Mouse (Mus musculus): Measurements from ENCODE around the gene Man1a. TPM values are rescaled to one million over a fixed set of nuclear protein-coding genes. Genes with fewer than 3 reads are reported as not detected.
A peak's percentile ranks its signal among the peaks of the same experiment; 100 is the strongest.

The Man1a gene
- polyA plus RNA-seq, 1 experiment from 2014 or later = 10.3 TPM

GRCm38 (mm10) chr10:54034779-54035178, 41.6 kb downstream of the Man1a start:
- no peaks in the 10 kb centered on the region for H3K36me3 ChIP-seq (ENCODE audit: insufficient read depth, low read length)
- no peak overlapping the region for H3K4me3 ChIP-seq (replicated peaks; ENCODE audit: low read depth, low read length)
- no peaks in the 10 kb centered on the region for H3K27me3 ChIP-seq (ENCODE audit: insufficient read depth, low read length)
- ATAC-seq (replicated peaks; ENCODE audit: low FRiP score, low read depth) (no peak), DNase-seq (ENCODE audit: low spot score) (no peak)
- H3K27ac ChIP-seq = no peak overlapping the region
- 77% methylated on average over 2 of the region's 2 CpGs for WGBS
- TF ChIP-seq CTCF (IDR thresholded peaks at IDR 0.05; ENCODE audit: low read depth) = no peak
- no peaks in the 10 kb centered on the region for H3K4me1 ChIP-seq (replicated peaks; ENCODE audit: insufficient read depth, low read length)
- no peak overlapping the region for H3K4me2 ChIP-seq (ENCODE audit: low read length)
- no peak overlapping the region for H3K9ac ChIP-seq (ENCODE audit: low read depth, low read length)
- no peaks in the 10 kb centered on the region for H3K9me3 ChIP-seq (replicated peaks; ENCODE audit: low read length)

- no peak overlapping the region for H3K27ac ChIP-seq
- DNase-seq (ENCODE audit: low spot score) = peak; percentile 8
- no peaks in the 10 kb centered on the region for H3K27me3 ChIP-seq (ENCODE audit: insufficient read depth, low read length)
- no peak for ATAC-seq (replicated peaks; ENCODE audit: low FRiP score, low read depth)
- H3K9ac ChIP-seq (ENCODE audit: low read depth, low read length) = no peak overlapping the region
- no peak overlapping the region for H3K4me2 ChIP-seq (ENCODE audit: low read length)
- WGBS = 87% methylated on average over 9 of the region's 9 CpGs
- TF ChIP-seq CTCF (IDR thresholded peaks at IDR 0.05; ENCODE audit: low read depth) = no peak
- no peaks in the 10 kb centered on the region for H3K4me1 ChIP-seq (replicated peaks; ENCODE audit: insufficient read depth, low read length)
- H3K9me3 ChIP-seq (replicated peaks; ENCODE audit: low read length) = no peaks in the 10 kb centered on the region
- no peak overlapping the region for H3K4me3 ChIP-seq (replicated peaks; ENCODE audit: low read depth, low read length)
- no peaks in the 10 kb centered on the region for H3K36me3 ChIP-seq (ENCODE audit: insufficient read depth, low read length)
These were observed 43.9 kb downstream of the Man1a start for GRCm38 (mm10) chr10:54032316-54033092.

- Histone ChIP-seq H3K27me3 (ENCODE audit: insufficient read depth, low read length) (no peaks in the 10 kb centered on the region), H3K9me3 (replicated peaks; ENCODE audit: low read length) (no peaks in the 10 kb centered on the region), H3K4me1 (replicated peaks; ENCODE audit: insufficient read depth, low read length) (no peaks in the 10 kb centered on the region), H3K4me3 (replicated peaks; ENCODE audit: low read depth, low read length) (no peak overlapping the region), H3K36me3 (ENCODE audit: insufficient read depth, low read length) (no peaks in the 10 kb centered on the region), H3K9ac (ENCODE audit: low read depth, low read length) (no peak overlapping the region), H3K27ac (no peak overlapping the region), H3K4me2 (ENCODE audit: low read length) (no peak overlapping the region)
- no peak for DNase-seq (ENCODE audit: low spot score)
- no peak for TF ChIP-seq CTCF (IDR thresholded peaks at IDR 0.05; ENCODE audit: low read depth)
- ATAC-seq (replicated peaks; ENCODE audit: low FRiP score, low read depth) = no peak
- 94% methylated on average over 4 of the region's 4 CpGs for WGBS
These were observed 47.5 kb downstream of the Man1a start for GRCm38 (mm10) chr10:54028866-54029265.

- Histone ChIP-seq H3K4me3 (replicated peaks; ENCODE audit: low read depth, low read length) (no peak overlapping the region), H3K27me3 (ENCODE audit: insufficient read depth, low read length) (no peaks in the 10 kb centered on the region), H3K4me1 (replicated peaks; ENCODE audit: insufficient read depth, low read length) (no peaks in the 10 kb centered on the region), H3K4me2 (ENCODE audit: low read length) (no peak overlapping the region), H3K27ac (no peak overlapping the region), H3K36me3 (ENCODE audit: insufficient read depth, low read length) (no peaks in the 10 kb centered on the region), H3K9me3 (replicated peaks; ENCODE audit: low read length) (no peaks in the 10 kb centered on the region), H3K9ac (ENCODE audit: low read depth, low read length) (no peak overlapping the region)
- no peak for DNase-seq (ENCODE audit: low spot score)
- no peak for TF ChIP-seq CTCF (IDR thresholded peaks at IDR 0.05; ENCODE audit: low read depth)
- no peak for ATAC-seq (replicated peaks; ENCODE audit: low FRiP score, low read depth)
- 85% methylated on average over 5 of the region's 5 CpGs for WGBS
These were observed 49.5 kb downstream of the Man1a start for GRCm38 (mm10) chr10:54026738-54027427.

GRCm38 (mm10) chr10:54026101-54026500, 50.3 kb downstream of the Man1a start:
- H3K27ac ChIP-seq = no peak overlapping the region
- WGBS = 87% methylated on average over 4 of the region's 4 CpGs
- DNase-seq (ENCODE audit: low spot score) (no peak), ATAC-seq (replicated peaks; ENCODE audit: low FRiP score, low read depth) (no peak)
- H3K9me3 ChIP-seq (replicated peaks; ENCODE audit: low read length) = no peaks in the 10 kb centered on the region
- no peak for TF ChIP-seq CTCF (IDR thresholded peaks at IDR 0.05; ENCODE audit: low read depth)
- H3K27me3 ChIP-seq (ENCODE audit: insufficient read depth, low read length) = no peaks in the 10 kb centered on the region
- no peak overlapping the region for H3K4me3 ChIP-seq (replicated peaks; ENCODE audit: low read depth, low read length)
- H3K36me3 ChIP-seq (ENCODE audit: insufficient read depth, low read length) = no peaks in the 10 kb centered on the region
- no peak overlapping the region for H3K9ac ChIP-seq (ENCODE audit: low read depth, low read length)
- H3K4me2 ChIP-seq (ENCODE audit: low read length) = no peak overlapping the region
- H3K4me1 ChIP-seq (replicated peaks; ENCODE audit: insufficient read depth, low read length) = no peaks in the 10 kb centered on the region

- DNase-seq (ENCODE audit: low spot score) (peak; percentile 13), ATAC-seq (replicated peaks; ENCODE audit: low FRiP score, low read depth) (peak; percentile 79; the same call in 1 of the 2 replicates)
- Histone ChIP-seq H3K4me3 (replicated peaks; ENCODE audit: low read depth, low read length) (no peak overlapping the region), H3K27ac (no peak overlapping the region), H3K4me2 (ENCODE audit: low read length) (no peak overlapping the region), H3K4me1 (replicated peaks; ENCODE audit: insufficient read depth, low read length) (0 out of 2 replicates have a peak, but pooled peaks cover 11% of the 10 kb centered on the region), H3K9ac (ENCODE audit: low read depth, low read length) (no peak overlapping the region), H3K27me3 (ENCODE audit: insufficient read depth, low read length) (no peaks in the 10 kb centered on the region), H3K36me3 (ENCODE audit: insufficient read depth, low read length) (no peaks in the 10 kb centered on the region), H3K9me3 (replicated peaks; ENCODE audit: low read length) (no peaks in the 10 kb centered on the region)
- no peak for TF ChIP-seq CTCF (IDR thresholded peaks at IDR 0.05; ENCODE audit: low read depth)
- WGBS = 61% methylated on average over 5 of the region's 5 CpGs
These were observed 58.4 kb downstream of the Man1a start for GRCm38 (mm10) chr10:54017904-54018454.

Data from kidney, postnatal 0 days (tissue).